Mouse (Mus musculus): ENCODE measurements around the gene Trio.

The Trio gene

GRCm38 (mm10) chr15:28037651-28038050 lies 12.0 kb upstream of the Trio start:
- no peak for DNase-seq (ENCODE audit: low spot score in 2 of 2)

DNA sequence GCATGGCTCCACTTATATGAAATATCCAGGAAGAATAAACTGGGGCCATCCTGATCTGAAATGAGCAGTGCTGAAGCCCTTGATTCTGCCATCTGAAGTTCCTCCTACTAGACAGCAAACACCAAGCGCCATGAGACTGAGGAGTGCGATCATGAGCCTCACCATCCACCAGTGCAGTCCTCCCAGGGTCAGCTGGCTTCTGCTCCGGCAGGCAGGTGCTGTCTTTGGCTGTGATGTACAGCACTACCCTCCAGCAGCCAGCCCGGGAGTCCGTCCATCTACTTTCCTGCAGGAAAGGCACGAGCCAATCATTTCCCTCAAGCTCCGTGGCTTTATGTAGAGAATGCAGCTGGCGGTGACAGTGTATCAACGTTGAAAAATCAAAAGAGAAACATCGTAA lies 10.0 kb upstream of the Trio start:
- DNase-seq (ENCODE audit: low spot score in 2 of 2): no peak

- no peak for DNase-seq (ENCODE audit: low spot score in 2 of 2)
These were observed 9.0 kb upstream of the Trio start for GRCm38 (mm10) chr15:28034636-28035035.

GRCm38 (mm10) chr15:28029371-28029770 lies 3.7 kb upstream of the Trio start:
- DNase-seq (ENCODE audit: low spot score in 2 of 2): no peak

DNA sequence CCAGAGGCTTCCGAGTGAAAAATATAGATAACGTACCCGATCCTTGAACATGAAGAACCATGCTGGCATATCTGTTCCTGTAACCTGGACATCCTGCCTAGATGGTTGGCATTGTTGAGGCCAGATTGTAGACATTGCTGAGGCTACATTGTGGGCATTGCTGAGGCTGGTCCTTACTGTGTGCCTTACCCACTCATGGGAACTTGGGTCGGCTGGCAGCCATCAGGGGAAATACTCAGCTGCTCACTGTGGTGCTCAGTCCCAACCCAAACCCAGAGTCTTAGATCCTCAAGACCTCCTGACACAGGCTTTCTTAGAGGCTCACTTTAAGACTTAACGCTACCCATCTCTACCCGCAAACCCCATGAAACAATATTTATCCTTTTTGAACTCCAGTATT lies 2.9 kb upstream of the Trio start:
- no peak for DNase-seq (ENCODE audit: low spot score in 2 of 2)

GRCm38 (mm10) chr15:28026167-28026481 lies 476 bp upstream of the Trio start:
- DNase-seq (ENCODE audit: low spot score in 2 of 2): no peak

DNA sequence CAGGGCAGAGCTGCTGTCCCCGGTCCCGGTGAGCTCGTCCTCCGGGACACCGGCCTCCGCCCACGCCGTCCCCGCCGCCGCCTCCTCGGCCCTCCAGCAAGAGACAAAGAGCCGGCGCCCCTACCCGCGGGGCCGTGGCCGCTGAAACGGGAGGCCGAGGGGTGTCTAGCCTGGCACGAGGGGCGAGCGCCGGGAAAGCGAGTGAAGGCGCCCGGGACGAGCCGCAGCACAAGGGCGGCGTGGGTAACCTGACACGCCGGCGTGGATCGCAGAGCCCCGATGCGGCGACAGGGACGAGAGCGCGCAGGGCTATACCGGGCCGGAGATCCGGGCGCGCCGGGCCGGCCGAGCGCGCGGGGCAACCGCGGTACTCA lies 696 bp downstream of the Trio start:
- DNase-seq (ENCODE audit: low spot score in 2 of 2): peak; percentile 39 to 65

DNA sequence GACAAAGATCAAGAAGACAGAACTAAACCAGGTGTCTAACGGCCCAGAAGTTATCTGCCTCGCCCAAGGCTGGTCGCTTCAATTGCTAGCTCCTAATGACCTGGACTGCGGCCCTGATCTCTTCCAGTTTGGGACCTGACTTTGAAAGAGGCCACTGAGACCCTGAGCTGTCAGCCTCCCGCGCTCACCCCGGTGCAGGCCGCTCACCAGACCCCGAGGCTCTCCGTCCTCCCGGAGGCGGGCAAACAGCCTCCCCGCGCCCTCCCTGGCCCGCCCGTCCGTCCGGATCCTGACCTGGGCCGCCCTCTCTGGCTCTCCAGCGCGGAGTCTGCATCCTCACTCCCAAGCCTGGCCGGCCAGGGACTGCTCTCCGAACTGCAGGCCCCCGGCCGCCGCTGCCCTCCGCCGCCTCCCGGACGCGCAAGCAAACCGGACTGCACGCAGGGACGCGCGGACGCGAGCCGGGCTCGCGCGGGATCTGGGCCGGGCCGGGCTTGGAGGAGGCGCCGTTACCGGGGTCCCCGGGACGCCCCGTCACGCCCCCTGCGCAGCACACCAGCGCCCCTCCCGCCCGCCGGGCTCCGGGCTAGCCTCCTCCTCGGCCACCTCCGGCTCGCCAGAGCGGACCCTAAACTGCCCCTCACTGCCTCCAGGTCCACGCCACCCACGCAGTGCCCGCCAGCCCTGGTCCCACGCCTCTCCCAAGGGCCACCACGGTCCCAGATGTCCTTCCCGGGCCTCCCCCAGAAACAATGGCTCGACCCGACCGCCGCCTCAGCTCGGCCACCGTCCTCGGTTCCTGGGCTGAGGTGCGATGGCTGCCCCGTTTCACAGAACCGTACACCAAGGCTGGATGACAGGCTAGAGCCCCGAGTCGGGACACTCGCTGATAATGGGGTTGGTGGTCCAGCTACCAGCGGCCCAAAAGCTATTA lies 1.4 kb downstream of the Trio start:
- DNase-seq (ENCODE audit: low spot score in 2 of 2): peak; percentile 77 to 78

DNA sequence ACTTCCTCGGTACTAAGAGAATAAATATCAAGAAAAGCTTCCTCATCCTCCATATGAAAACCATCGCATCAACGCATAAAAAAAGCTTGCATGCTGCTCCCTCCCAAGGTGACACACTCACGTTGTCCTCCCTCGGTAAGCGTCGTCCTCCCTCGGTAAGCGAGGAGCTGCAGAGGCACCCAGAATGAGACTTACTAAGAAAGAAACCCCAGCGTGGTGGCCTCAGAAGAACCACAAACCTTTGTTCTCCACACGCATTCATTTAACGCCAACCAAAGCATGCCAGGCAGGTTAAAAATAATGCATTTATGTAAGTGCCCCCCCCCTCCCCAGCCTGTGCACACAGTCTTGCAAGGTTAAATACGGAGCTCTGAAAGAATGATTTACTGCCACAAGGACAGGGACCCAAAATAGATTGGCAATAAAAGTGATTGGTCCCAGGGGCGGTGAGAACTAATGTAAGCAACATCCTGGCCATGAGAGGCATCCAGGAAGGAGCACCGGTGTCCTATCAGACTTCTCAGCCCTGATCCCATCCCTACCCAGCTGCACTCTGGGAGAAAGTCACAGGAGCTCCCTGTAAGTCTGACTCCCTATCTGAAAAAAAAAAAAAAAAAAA lies 3.9 kb downstream of the Trio start:
- no peak for DNase-seq (ENCODE audit: low spot score in 2 of 2)

- no peak for DNase-seq (ENCODE audit: low spot score in 2 of 2)
These were observed 6.1 kb downstream of the Trio start for GRCm38 (mm10) chr15:28019393-28020070.

DNA sequence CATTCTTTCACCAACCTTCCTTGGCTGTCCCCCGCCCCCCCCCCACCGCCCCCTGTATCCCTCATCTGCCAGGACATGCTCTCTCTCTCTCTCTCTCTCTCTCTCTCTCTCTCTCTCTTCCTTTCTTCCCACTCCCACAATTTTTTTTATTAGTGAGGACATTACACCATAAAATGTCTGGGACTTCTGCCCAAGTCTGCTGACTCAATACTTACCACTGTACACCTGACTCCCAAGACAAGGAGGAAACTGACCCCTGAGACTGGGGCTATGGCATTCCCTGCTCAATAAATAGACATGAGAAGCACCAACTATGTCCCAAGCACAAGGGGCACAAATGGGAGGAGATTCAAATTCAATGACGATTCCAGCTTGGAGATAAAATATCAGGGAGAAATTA lies 18.1 kb downstream of the Trio start:
- no peak for DNase-seq (ENCODE audit: low spot score in 2 of 2)

DNA sequence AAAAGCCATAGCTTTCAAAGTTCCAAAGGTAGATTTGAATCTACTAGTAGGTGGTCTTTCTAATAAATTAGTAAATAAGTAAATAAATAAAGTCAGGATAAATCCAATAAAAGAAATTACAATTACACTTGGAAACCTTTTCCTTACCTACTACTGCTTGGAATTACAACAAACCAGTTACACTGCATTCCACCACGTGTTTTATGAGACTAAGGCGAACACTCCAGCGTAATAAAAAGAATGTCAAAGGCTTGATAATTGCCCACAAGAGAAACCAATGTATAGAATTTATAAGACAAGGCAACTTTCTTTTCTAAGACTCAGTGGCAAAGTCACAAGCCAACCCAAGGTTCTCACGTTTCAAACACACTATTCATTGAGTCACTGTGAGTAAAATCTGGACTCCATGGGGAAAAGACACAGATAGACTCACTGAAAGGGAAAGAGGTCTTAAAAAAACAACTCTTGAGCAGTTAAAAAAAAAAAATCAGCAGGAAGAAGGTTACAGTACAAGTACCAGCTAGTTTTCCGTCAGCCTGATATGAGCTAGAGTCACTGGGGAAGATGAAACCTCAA lies 21.4 kb downstream of the Trio start:
- no peak for DNase-seq (ENCODE audit: low spot score in 2 of 2)

DNA sequence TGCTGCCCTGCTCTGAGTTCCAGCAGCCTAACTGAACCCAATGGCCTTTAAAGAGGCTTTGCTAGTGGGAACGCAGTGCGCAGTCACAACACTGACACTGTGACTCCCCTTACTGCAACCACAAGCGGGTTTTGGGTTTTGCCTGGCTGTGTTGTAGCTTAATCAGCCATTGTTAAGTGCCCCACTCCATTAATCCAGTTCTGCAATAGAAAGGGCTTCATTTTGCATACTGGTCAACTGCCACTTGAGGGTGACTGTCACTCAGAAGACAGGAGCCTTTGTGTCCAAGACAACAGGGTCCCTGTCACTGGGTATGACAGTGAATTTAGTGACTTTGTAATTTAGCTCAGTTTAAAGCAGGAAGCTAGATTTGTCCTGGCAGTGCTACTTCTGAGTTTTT lies 23.1 kb downstream of the Trio start:
- DNase-seq (ENCODE audit: low spot score in 2 of 2): no peak

DNA sequence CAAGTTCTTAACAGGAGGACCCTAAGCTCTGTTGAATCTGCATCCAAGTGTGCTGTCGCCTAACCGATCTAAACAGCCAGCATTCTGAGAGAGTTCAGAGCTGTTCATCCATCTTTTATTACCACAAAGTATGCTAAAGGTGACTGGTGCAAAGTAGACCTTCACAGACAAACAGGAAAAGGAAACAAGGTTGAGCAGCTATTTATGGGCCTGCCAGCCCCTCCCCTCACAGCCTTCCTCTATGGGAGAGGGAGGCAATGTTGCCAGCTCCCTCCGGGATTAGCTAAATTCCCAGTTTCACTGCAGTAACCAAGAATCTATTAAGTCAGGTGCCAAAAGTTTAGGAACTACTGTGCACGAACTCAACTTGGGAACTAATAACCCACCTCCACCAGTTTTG lies 24.3 kb downstream of the Trio start:
- DNase-seq (ENCODE audit: low spot score in 2 of 2): no peak

DNA sequence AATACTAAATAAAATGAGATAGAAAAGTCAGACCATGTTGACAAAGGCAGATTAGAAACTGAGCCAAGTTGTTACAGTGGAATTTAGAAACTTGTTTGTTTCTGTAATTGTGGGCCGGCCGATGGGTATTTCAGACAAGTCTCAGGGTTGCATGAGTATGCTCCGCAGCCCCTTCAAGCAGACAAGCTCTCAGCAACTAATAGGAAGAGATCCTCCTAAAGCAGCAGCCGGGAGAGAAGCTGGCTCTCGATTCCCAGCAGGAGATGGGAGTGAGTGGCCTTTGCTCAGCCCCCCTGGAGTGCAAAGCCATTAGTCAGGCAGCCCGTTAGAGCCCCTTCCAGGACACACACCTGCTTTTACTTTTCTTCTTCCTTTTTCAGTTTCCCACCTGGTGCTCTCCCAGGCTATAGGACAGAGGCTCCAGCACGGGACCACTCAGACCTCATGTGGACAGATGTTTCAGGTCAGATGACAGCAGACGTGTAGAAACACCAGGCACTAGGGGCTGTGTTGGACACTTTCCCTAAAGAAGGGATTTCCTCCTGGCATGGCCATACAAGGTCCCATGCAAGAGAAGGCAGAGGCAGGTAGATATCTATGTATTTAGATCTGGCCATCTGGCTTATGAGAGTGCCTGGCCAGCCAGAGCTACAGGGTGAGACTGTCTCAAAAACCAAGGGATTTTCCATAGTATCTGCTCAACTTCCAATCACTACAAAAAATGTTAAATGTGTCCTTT lies 26.9 kb downstream of the Trio start:
- no peak for DNase-seq (ENCODE audit: low spot score in 2 of 2)

- DNase-seq (ENCODE audit: low spot score in 2 of 2): no peak
These were observed 27.7 kb downstream of the Trio start for GRCm38 (mm10) chr15:27997917-27998316.

DNA sequence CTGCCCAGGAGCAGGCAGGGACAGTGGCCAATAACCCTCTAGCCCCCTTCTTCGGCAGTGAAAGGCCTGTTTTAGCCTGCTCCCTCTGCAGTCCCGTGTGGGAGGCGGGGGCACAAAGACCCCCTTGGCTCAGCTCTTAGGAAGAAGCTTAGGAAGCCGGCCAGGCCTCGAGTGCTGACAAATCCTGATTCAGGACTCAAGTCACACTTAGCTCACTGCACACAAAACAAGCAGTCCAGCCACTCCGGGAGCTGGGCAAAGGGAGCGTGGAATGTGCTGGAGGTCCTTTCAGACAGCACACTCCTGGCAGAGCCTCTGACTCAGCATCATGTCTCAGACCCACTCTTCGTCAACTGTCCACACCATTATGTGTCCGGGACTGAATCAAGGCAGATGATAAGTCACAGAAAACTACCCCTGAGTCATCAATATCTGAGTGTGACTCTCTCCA lies 28.2 kb downstream of the Trio start:
- peak in 1 of 2 experiments; percentile 24 for DNase-seq (ENCODE audit: low spot score in 2 of 2)

DNA sequence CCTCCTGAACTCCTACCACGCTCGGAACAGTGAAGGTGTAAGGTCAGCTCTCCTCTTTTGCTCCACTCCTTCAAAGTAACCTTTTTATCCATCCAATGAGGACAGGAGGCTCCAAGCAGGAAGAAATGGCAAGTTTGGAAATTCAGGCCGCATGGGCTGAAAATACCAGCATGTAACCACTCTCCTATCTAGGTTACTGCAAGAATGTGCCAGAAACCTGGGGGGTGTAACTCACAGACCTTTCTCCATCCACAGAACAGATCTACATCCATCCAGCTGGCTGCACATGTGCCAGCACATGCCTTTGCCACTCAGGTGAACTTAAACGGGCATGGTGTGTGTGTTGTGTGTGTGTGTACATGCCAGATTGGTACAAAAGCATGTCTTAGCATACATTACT lies 28.9 kb downstream of the Trio start:
- no peak for DNase-seq (ENCODE audit: low spot score in 2 of 2)

GRCm38 (mm10) chr15:27995421-27995820 lies 30.2 kb downstream of the Trio start:
- no peak for DNase-seq (ENCODE audit: low spot score in 2 of 2)

DNA sequence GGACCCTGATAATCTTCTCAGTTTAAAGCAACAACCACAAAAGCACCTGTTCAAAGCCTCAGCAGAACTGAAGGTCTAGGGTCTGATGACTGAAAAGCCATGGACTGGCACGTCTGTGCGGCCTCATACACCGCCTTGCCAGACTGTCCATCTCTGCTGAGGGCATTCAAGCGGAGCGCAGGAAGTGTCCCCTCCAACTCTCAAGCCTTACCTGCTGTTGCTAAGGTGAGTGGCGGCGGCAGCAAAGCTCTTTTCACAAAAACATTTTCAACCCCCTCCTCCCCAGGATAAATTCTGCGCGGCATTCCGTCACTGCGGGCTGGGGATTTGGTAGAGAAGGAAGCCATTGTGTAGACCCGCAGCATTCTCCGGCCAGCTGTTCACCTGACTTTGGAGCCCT lies 30.8 kb downstream of the Trio start:
- no peak for DNase-seq (ENCODE audit: low spot score in 2 of 2)

- no peak for DNase-seq (ENCODE audit: low spot score in 2 of 2)
These were observed 32.1 kb downstream of the Trio start for GRCm38 (mm10) chr15:27993528-27993927.

GRCm38 (mm10) chr15:27992596-27992995 lies 33.1 kb downstream of the Trio start:
- no peak for DNase-seq (ENCODE audit: low spot score in 2 of 2)

Measured in urinary bladder, postnatal 4 days (tissue).